Mouse (Mus musculus) lung, postnatal 36 days (tissue): Measurements from ENCODE around the gene Mctp1.

Experiments
- DNase-seq: peaks from one replicate; pipeline ENCODE4 v3.0.0; 2022; ENCODE audit warnings: mixed read lengths

Gene Mctp1

GRCm38 (mm10) chr13:77002628-77003027, 618.3 kb downstream of the Mctp1 start:
- DNase-seq, result no peak

DNA sequence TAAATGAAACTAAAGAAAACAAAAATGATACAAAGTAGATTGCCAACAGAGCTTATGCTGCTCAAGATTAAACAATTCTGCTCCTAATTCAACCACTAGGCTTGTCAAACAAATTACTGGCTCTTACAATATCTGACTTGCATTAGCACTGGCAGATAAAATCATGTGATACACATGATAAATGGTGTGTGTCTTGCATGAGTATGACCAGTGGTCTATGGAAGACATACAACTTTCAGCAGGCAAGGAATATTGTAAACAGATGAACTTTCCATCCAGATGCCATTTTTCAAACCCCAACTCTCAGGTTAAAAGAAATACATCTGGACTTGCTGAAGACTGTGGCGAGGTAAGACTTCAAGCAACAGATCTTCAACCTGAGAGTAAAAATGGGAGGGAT, 619.3 kb downstream of the Mctp1 start:
- DNase-seq, result no peak

- no peak for DNase-seq
Observed at GRCm38 (mm10) chr13:77018851-77019250, 634.5 kb downstream of the Mctp1 start.

GRCm38 (mm10) chr13:77029594-77029993, 645.3 kb downstream of the Mctp1 start:
- DNase-seq, result no peak

DNA sequence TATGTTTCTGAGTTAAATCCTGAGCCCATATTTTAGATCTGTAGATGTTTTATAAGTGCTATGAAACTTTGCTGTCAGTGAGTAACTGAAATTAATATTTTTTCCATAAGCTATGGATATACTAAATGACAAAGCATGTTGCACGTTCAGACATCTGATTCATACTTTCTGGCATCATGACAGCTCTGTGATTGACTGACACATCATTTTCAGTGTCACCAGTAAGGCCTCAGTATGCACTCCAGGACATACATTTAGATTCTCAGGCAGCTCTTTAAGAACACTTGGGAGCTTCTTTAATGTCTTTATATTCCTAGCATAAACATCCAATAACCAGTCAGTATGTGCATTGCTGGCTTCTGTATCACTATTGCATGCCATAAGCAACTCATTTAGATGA, 659.0 kb downstream of the Mctp1 start:
- DNase-seq, result no peak

- peak; percentile 18 for DNase-seq
Observed at GRCm38 (mm10) chr13:77045375-77045774, 661.0 kb downstream of the Mctp1 start.

DNA sequence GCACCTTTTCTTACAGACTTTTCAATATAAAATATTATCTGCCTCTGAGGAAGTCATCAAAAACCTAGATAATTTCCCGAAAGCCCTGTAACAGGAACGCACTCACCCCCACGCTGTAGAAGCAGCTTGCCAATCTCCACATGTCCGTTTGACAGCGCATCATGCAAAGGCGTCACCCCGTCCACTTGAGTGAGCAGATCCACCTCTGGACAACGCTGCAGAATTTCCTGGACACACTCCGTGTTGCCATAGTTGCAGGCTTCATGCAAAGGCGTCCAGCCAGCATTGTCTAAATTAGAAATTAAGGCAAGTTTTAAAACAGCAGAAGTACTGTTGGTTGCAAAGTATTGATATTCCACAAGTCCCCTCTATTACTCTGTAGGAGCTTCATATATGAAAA, 662.1 kb downstream of the Mctp1 start:
- DNase-seq, result no peak

DNA sequence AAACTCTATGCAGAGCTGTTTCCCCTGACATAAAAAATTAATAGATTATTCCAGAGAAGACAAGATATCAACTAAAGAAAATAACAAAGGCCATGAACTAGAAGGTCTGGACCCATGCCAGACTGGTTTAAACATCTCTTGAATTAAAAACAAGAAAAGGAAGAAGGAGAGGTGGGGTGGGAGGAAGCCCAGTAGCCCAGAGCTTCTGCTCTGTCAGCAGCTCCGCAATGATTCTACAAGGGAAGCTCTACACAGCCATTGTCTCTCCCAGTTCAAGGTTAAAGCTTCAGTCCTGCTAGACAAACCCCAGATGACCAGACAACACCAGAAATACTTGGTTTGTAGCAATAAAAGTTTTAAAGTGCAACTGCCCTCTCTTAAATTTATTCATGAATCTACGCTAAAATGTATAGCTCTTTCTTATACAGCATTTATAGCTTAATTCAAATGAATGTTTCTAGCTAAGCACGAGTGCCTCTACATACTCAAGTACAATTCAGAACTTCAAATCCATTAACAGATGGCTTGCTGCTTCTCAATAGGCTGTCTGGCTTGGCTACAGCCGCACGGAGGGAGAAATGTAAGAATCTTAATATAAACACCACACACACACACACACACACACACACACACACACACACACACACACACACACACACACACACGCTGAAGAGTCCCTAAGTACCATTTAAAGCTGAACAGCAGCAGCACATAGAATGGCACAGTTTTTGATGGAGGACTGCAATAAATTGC, 663.0 kb downstream of the Mctp1 start:
- no peak for DNase-seq

GRCm38 (mm10) chr13:77048461-77048860, 664.1 kb downstream of the Mctp1 start:
- no peak for DNase-seq

DNA sequence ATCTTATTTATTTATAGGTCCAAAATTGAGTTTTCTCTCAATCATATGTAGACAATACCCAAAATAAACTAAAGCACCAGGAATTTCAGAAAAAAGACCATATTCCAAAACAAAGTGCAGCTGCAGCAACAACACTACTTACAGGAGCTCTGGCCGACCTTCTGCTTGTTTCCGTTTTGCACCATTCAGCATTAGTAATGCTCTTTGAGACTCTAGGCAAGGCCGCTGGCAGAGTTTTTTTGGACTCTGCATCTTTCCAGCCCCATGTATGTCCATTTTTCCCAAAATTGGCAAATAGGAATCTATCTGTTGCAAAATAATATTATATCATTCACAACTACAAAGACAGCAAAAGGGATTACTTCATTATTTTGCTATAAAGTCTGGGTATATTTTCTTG, 665.4 kb downstream of the Mctp1 start:
- DNase-seq, result no peak

- DNase-seq, result no peak
Observed at GRCm38 (mm10) chr13:77063221-77063620, 678.9 kb downstream of the Mctp1 start.

DNA sequence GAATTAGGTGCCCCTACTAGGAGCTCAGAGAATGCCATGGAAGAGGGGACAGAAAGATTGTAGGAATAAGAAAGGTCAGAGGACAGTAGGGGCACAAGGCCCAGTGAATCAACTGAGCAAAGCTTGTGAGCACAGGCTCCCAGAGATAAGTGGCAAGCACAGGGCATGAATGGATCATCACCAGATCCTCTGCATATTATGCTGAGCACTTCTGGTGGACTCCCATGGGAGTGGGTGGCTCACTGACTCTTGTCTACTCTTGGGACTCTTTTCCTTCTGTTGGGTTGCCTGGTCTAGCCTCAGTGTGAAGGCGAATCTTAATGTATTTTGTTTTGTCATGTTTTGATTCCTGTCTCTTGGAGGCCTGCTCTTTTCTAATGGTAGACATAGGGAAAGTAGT, 684.5 kb downstream of the Mctp1 start:
- no peak for DNase-seq

DNA sequence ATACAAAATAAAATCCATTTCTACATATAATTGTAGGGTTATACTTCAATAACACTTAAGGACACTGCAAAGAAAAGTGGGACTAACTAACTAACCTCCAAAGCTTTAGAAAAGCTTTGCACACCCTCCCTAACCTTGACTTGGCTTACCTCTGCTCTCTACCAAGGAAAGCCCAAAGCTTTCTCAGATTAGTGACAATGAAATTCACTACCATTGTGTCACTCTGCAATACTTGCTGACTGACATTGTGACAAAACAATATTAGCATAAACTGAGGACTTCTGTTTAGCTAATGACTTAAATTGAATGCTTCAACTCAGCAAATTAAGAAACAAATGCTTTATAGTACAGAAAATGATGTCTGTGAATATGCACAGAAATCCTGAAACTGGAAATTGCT, 687.7 kb downstream of the Mctp1 start:
- DNase-seq, result no peak
